Mouse (Mus musculus): ENCODE results near the gene Parp3.

Parp3 gene

GRCm38 (mm10) chr9:106457163-106457559, 19.6 kb downstream of the Parp3 start:
- no peak for DNase-seq (ENCODE audit: low spot score in 2 of 2)

GRCm38 (mm10) chr9:106456325-106457162, 20.2 kb downstream of the Parp3 start:
- peak in 1 of 2 experiments; percentile 82 for DNase-seq (ENCODE audit: low spot score in 2 of 2)

- DNase-seq (ENCODE audit: low spot score in 2 of 2) = no peak
Measured at GRCm38 (mm10) chr9:106454888-106455681, 21.7 kb downstream of the Parp3 start.

GRCm38 (mm10) chr9:106454071-106454761, 22.5 kb downstream of the Parp3 start:
- DNase-seq (ENCODE audit: low spot score in 2 of 2) = no peak

GRCm38 (mm10) chr9:106453271-106454070, 23.3 kb downstream of the Parp3 start, which contains the start of gene Pcbp4:
TSS of gene Pcbp4 (plus strand) at chr9:106453291.
- DNase-seq (ENCODE audit: low spot score in 2 of 2) = peak in 1 of 2 experiments; percentile 67

GRCm38 (mm10) chr9:106452821-106453220, 23.9 kb downstream of the Parp3 start:
- DNase-seq (ENCODE audit: low spot score in 2 of 2) = peak in 1 of 2 experiments; percentile 82

- no peak for DNase-seq (ENCODE audit: low spot score in 2 of 2)
Measured at GRCm38 (mm10) chr9:106452351-106452750, 24.4 kb downstream of the Parp3 start.

- DNase-seq (ENCODE audit: low spot score in 2 of 2) = no peak
Measured at GRCm38 (mm10) chr9:106451899-106452298, 24.9 kb downstream of the Parp3 start.

GRCm38 (mm10) chr9:106451298-106451697, 25.5 kb downstream of the Parp3 start:
- DNase-seq (ENCODE audit: low spot score in 2 of 2) = no peak

GRCm38 (mm10) chr9:106450661-106451060, 26.1 kb downstream of the Parp3 start:
- DNase-seq (ENCODE audit: low spot score in 2 of 2) = no peak

GRCm38 (mm10) chr9:106449947-106450346, 26.8 kb downstream of the Parp3 start:
- DNase-seq (ENCODE audit: low spot score in 2 of 2) = no peak

GRCm38 (mm10) chr9:106448498-106449031, 28.2 kb downstream of the Parp3 start:
- DNase-seq (ENCODE audit: low spot score in 2 of 2) = peak in 1 of 2 experiments; percentile 69

- no peak for DNase-seq (ENCODE audit: low spot score in 2 of 2)
Measured at GRCm38 (mm10) chr9:106447951-106448350, 28.8 kb downstream of the Parp3 start.

GRCm38 (mm10) chr9:106447348-106447747, 29.4 kb downstream of the Parp3 start, which contains the start of the genes Abhd14b and Abhd14a:
TSS of gene Abhd14b (plus strand) at chr9:106447459.
TSS of gene Abhd14a (minus strand) at chr9:106447678.
- peak; percentile 67 to 88 for DNase-seq (ENCODE audit: low spot score in 2 of 2)

GRCm38 (mm10) chr9:106444836-106445235, 31.9 kb downstream of the Parp3 start:
- no peak for DNase-seq (ENCODE audit: low spot score in 2 of 2)

GRCm38 (mm10) chr9:106442680-106443079, 34.1 kb downstream of the Parp3 start:
- no peak for DNase-seq (ENCODE audit: low spot score in 2 of 2)

- no peak for DNase-seq (ENCODE audit: low spot score in 2 of 2)
Measured at GRCm38 (mm10) chr9:106436566-106436965, 40.2 kb downstream of the Parp3 start.

GRCm38 (mm10) chr9:106433389-106433788, 43.4 kb downstream of the Parp3 start:
- DNase-seq (ENCODE audit: low spot score in 2 of 2) = no peak

- DNase-seq (ENCODE audit: low spot score in 2 of 2) = no peak
Measured at GRCm38 (mm10) chr9:106430015-106430264, 46.8 kb downstream of the Parp3 start.

- peak; percentile 86 to 94 for DNase-seq (ENCODE audit: low spot score in 2 of 2)
Measured at GRCm38 (mm10) chr9:106429221-106430014, 47.3 kb downstream of the Parp3 start, which contains the start of gene Rpl29. TSS of gene Rpl29 (plus strand) at chr9:106429454.

Data from cerebellum, postnatal 4 days (tissue).